Mouse (Mus musculus) cerebellum, adult 9-10 months (tissue): ENCODE measurements at regions not wholly inside any gene's neighbourhood (a gene's known extent, or its start where the extent isn't known, plus 50 kb on each side); places are given as distances from the start of the nearest gene placed in this dataset.
"Not testable (repeated sequence)": the region's sequence is repeated elsewhere in the genome, so short reads cannot be mapped to it uniquely, and the experiment has no call there.

ENCODE experiments used
- DNase-seq: peaks from one replicate; pipeline ENCODE4 v3.0.0; 2022

DNA sequence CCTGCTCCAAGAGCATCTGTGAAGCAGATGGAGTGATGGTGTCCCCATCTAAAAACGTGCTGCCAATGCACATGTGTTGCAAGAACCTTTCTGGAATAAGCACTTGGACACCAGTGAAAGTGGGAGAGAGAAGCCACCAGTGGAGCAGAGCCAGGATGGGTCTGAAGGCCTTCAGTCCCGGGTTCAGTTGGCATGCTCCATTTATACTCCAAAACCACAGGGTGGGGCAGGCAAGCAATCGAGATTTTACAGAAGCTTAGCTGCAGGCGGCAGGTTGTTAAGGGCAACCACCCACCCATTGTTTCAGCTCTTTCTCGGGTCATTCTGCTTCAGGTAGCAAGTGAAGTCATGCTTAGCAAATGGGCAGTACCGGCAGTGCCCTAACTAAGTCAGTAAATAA is 51.8 kb upstream of the Sv2b start:
- DNase-seq = no peak

GRCm38 (mm10) chr7:75362541-75362940 is 53.5 kb upstream of the Sv2b start:
- DNase-seq = no peak

- no peak for DNase-seq
Observed at GRCm38 (mm10) chr7:75365480-75365879, 56.4 kb upstream of the Sv2b start.

- peak; percentile 92 for DNase-seq
Observed at GRCm38 (mm10) chr7:75366285-75366882, 57.3 kb upstream of the Sv2b start.

DNA sequence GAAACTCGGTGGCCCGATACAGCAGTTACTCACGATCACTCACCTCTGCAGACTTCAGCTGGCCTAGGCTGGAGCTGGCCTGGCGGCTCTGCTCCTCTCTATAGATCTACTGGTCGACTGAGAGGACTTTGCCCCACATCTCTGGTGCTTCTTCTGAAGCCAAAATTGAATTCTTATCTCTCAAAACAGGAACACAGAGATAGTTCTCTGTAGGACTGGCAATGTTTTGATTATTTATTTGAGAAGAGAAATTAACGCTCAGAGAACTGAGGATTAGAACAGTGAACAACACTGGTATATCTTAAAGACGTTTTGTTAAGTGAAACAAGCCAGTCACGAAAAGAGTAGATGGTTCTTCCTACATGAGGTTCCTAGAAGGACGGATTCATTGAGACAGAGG is 59.3 kb upstream of the Sv2b start:
- no peak for DNase-seq

DNA sequence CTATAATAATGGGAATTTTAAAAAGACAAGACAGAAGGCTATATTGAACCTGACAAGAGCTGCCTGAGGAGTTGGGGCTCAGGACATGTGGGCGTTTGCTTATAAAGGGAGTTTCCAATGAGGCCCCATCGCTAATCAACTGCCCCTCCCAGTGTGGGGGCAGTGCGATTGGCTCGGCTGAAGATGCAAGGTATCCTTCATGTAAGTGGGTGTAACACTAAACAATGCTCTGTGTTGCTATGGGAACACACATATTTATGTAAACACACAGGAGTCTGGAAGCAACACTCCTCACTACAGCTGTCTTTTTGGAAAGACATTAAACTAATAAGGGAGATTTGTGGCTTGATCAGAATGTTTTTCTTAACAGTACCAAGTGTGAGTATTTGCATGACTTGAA is 60.3 kb upstream of the Sv2b start:
- DNase-seq = no peak

- peak; percentile 83 for DNase-seq
Observed at GRCm38 (mm10) chr7:75370595-75371519, 61.8 kb upstream of the Sv2b start.

GRCm38 (mm10) chr7:75371520-75371876 is 62.4 kb upstream of the Sv2b start:
- no peak for DNase-seq

DNA sequence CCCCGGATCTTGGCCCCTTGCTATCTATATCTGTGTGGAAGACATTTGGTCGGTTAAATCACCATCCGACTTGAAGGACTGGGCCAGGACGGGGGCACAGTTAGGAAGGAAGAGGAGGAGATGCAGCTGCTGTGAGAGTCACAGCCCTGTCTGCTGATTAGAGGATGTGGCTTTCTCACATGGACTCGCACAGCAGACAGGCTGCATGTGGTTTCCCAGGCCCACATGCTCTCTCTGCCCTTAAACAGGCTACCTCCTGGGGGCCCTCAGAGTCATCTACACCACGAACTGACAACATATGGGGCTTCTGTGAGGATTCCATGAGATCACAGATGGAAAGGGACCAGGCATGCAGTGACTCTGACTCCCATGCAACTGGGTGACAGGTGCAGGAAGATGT is 62.9 kb upstream of the Sv2b start:
- no peak for DNase-seq

- no peak for DNase-seq
Observed at GRCm38 (mm10) chr7:75372892-75373444, 63.9 kb upstream of the Sv2b start.

DNA sequence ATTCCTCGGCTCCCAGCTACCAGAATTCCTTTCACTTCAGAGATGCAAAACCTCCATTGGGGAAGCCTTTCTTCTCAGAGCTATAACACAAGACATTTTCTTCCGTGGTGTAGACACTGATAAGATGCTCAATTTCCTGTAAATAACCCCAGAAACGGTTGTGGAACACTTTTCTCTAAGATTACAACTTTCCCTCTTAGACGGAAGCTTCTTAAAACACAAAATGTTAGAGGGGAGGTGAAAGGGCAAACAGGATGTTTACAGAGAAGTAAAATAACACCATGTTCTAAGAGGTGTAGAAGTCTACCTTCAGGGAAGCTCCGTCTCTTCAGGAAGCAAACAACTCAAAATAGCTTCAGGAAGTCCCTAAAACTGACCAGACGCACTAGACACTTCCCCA is 65.4 kb upstream of the Sv2b start:
- DNase-seq = no peak

DNA sequence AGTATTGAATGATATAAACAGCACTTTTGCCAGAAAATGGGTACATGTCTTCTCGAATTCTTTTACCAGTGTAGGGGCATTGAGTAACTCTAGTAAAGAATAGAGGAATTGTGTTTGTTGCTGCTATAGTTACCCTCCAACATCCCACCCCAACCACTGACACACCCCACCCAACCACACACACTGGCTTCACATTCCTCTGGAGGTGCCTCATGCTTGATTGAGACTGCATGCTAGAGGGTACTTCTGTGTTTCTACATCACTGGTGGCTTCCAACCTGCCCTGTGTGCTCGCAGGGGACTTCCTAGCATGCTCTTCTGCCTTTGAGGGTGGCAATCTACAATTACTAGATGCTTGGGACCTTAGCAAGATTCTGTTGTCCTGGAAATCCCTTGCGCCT is 70.5 kb upstream of the Sv2b start:
- no peak for DNase-seq

DNA sequence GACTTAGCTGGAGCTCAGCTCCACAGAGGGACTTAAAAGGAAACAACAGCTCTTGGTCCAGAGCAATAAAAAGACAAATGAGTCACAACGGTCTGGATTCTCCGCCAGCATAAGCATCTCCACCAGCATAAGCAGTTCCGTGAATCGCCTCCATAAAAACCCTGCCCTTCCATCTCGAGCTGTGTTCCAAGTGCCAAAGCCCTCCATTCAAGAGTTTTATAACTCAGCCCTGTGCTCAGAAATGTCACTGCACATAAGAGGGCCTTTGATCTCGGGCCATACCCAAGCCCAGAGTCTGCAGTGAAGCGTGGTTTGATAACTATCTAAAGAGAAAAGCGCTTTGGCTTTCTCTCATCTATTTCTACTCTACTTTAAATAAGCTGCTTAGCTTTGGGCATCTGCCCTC is 70.8 kb upstream of the Akap13 start:
- no peak for DNase-seq

DNA sequence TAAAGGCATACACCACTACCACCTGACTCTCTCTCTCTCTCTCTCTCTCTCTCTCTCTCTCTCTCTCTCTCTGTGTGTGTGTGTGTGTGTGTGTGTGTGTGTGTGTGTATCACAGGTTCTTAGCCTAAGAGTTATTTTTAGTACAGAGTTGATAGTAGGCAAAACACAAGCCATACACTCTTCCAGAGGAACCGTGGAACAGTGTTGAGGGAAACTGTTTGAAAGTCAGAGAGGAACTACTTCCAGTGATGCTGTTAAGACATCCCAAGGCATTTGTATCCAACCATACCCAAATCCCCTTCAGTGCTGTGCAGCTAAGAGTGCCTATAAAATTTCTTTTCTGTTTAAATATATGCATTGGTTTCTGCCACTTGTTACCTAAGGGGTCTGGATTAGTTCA is 68.3 kb upstream of the Akap13 start:
- no peak for DNase-seq

DNA sequence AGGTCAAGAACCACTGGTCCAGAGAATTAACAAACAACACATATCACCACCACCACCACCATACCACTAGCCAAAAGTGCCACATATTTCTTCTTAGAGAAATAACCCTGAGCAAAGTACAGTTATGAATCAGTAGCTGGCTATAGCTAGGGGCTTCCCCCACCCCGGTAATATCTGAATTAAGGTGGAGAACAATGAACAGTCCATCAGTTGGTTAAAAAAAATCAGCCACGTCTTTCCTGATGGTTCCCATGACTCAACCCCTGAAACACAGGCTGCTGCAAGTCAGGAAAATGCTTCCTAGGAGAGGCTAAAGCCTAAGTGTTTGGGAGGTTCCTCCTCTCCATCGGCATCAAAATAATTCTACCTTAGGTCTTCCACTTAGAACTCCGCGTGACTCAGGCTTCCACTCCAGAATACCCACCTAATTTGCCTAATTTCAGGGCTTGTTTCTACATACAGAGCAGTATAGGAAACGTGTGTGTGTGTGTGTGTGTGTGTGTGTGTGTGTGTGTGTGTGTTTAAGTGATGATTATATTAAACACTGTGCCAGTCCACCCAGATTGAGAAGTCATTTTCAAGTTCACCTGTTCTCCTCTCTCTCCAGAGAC is 67.4 kb upstream of the Akap13 start:
- no peak for DNase-seq

- no peak for DNase-seq
Observed at GRCm38 (mm10) chr7:75390162-75390561, 65.2 kb upstream of the Akap13 start.

- no peak for DNase-seq
Observed at GRCm38 (mm10) chr7:75392783-75393182, 62.6 kb upstream of the Akap13 start.

- DNase-seq = no peak
Observed at GRCm38 (mm10) chr7:75393466-75393865, 61.9 kb upstream of the Akap13 start.

DNA sequence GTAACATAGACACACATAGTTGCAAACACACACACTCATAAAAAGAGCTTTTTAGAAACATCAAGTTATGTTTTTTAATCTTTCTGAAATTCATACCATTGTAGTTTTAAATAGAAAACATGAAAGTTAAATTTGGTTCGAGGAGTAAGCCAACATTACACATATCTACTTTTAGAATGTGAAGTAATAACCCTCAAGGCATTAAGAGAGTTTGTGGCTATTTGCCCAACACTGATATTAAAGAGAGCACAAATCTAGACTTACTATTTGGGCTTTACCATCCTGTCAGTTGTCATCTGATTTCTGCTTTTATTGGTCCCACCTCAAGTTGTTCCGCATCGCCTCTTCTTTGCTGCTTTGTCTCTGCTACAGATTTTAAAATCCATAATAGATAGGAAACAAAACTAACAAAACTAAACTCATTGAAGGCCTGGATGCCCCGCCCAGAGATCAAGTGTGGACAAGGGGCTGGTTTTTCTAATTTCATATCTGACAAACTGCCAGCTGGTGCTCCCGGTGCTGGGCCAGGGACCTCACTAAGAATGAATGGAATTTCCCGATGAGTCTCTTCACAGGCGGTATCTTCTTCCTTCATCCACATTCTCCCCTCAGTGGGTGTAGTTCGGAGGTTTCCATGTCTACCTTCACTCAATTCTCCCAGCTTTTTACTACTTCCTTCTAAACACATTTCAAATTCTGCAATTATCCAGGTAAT is 60.3 kb upstream of the Akap13 start:
- no peak for DNase-seq

- no peak for DNase-seq
Observed at GRCm38 (mm10) chr7:75397559-75397958, 57.8 kb upstream of the Akap13 start.

DNA sequence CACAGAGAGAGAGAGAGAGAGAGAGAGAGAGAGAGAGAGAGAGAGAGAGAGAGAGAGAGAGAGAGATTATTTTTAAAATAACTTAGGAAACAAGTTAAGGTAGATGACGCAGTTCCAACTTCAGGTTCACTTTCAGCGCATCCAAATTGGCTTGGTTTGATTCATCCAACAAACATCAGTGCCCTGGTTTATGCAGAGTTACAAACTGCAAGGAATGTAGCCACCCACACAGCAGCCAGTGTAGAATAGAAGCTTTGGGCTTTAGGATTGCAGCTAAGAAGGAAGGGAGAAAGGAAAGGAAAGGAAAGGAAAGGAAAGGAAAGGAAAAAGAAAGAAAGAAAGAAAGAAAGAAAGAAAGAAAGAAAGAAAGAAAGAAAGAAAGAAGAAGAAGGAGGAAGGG is 56.9 kb upstream of the Akap13 start:
- not testable (repeated sequence) for DNase-seq

GRCm38 (mm10) chr7:75398904-75399724 is 56.2 kb upstream of the Akap13 start:
- no peak for DNase-seq
